8 mouse cellular contexts compared by ENCODE assay signal in the genomic region with DNA sequence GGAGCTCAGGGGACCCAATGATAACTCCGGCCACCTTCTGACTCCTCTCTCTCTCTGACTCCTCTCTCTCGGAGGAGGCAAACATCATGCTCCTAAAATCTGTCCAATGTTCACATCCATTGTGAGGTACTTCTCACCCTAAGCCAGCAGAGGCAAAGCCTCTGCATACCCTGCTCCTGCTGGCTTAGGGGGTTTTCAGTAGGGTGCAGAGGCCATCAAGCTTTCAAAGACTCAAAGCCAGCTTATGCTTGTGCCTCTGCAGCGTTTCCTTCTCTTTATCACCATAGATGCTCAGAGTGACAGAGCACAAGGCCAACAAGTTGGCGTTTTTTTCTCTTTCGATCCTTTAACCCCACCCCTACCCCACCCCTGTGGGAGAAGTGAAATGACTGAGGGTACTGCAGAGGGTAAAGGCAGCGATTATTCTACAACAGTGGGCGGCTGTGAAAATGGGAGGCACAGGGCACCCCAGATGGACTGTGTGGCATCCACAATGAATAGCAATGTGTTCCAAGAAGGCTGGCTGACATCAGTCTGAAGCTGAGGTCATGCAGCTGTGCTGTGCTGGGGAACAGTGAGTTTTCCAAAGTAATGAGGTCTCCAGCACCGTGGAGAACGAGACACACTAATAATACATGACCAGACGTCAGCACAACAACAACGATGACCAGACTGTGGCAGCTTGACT. TPM values are rescaled to one million over a fixed set of nuclear protein-coding genes. Genes with fewer than 3 reads are reported as not detected.
A peak's percentile ranks its signal among the peaks of the same experiment; 100 is the strongest.
DNase-seq lines count a peak whose midpoint lies in the region; ATAC-seq and TF ChIP-seq lines count a peak whose summit lies in the region.

No protein-coding gene starts in this region.

- no peaks in the 10 kb centered on the region for H3K9me3 ChIP-seq in embryonic facial prominence, embryonic 11.5 days (replicated peaks; ENCODE audit: control insufficient read depth, low read length)
- no peaks in the 10 kb centered on the region for H3K9me3 ChIP-seq in embryonic facial prominence, embryonic 10.5 days
- H3K9me3 ChIP-seq in lung, embryonic 14.5 days (ENCODE audit: low read depth, low read length), result no peaks in the 10 kb centered on the region
- H3K9me3 ChIP-seq in hindbrain, postnatal 0 days (ENCODE audit: low read length), result no peaks in the 10 kb centered on the region

- H3K27ac ChIP-seq in embryonic facial prominence, embryonic 11.5 days (replicated peaks; ENCODE audit: low read depth, low read length), result 0 out of 2 replicates have a peak overlapping the region, but pooled peaks have one; percentile 17
- no peak overlapping the region; the same call in 1 of the 2 replicates for H3K27ac ChIP-seq in embryonic facial prominence, embryonic 10.5 days (replicated peaks)
- 0 out of 2 replicates have a peak overlapping the region, but pooled peaks have one; percentile 25 for H3K27ac ChIP-seq in lung, embryonic 14.5 days (ENCODE audit: low read depth)
- no peak overlapping the region for H3K27ac ChIP-seq in hindbrain, postnatal 0 days

- TF ChIP-seq CTCF in lung, embryonic 14.5 days (IDR thresholded peaks at IDR 0.05; ENCODE audit: low read depth), result no peak
- TF ChIP-seq CTCF in hindbrain, postnatal 0 days (IDR thresholded peaks at IDR 0.05; ENCODE audit: low read depth), result no peak

- DNase-seq in embryonic facial prominence, embryonic 11.5 days (ENCODE audit: low spot score), result no peak
- no peak for DNase-seq in embryonic facial prominence, embryonic 10.5 days (ENCODE audit: low spot score)
- peak; percentile 49 for DNase-seq in lung, embryonic 14.5 days
- no peak for DNase-seq in lung, postnatal 14 days
- DNase-seq in hindbrain, postnatal 0 days (ENCODE audit: low spot score), result no peak
- DNase-seq in skeletal muscle tissue, adult 2 months (ENCODE audit: low read depth, low spot score), result peak; percentile 54
- DNase-seq in embryo, embryonic 11 days, result no peak

- WGBS in embryonic facial prominence, embryonic 11.5 days, result 79% methylated on average over 11 of the region's 11 CpGs
- WGBS in embryonic facial prominence, embryonic 10.5 days, result 78% methylated on average over 11 of the region's 11 CpGs
- WGBS in lung, embryonic 14.5 days, result 53% methylated on average over 11 of the region's 11 CpGs
- 43% methylated on average over 11 of the region's 11 CpGs for WGBS in hindbrain, postnatal 0 days

- peaks cover 15% of the 10 kb centered on the region for H3K36me3 ChIP-seq in embryonic facial prominence, embryonic 11.5 days (replicated peaks; ENCODE audit: control insufficient read depth, insufficient read depth, low read depth, low read length)
- peaks cover 87% of the 10 kb centered on the region for H3K36me3 ChIP-seq in embryonic facial prominence, embryonic 10.5 days (replicated peaks)
- peaks cover 81% of the 10 kb centered on the region for H3K36me3 ChIP-seq in lung, embryonic 14.5 days (ENCODE audit: insufficient read depth)
- H3K36me3 ChIP-seq in hindbrain, postnatal 0 days (ENCODE audit: insufficient read depth, low read length), result peaks cover 17% of the 10 kb centered on the region

- no peaks in the 10 kb centered on the region for H3K27me3 ChIP-seq in embryonic facial prominence, embryonic 11.5 days (ENCODE audit: control insufficient read depth, insufficient read depth, low read length)
- no peaks in the 10 kb centered on the region for H3K27me3 ChIP-seq in embryonic facial prominence, embryonic 10.5 days (replicated peaks; ENCODE audit: low read depth, poor library complexity, severe bottlenecking)
- H3K27me3 ChIP-seq in lung, embryonic 14.5 days (ENCODE audit: insufficient read depth, low read length), result no peaks in the 10 kb centered on the region
- H3K27me3 ChIP-seq in hindbrain, postnatal 0 days (ENCODE audit: insufficient read depth, low read length), result no peaks in the 10 kb centered on the region

- H3K4me1 ChIP-seq in embryonic facial prominence, embryonic 11.5 days (ENCODE audit: control insufficient read depth, insufficient read depth, low read length), result no peaks in the 10 kb centered on the region
- H3K4me1 ChIP-seq in embryonic facial prominence, embryonic 10.5 days, result peaks cover 11% of the 10 kb centered on the region
- no peaks in the 10 kb centered on the region for H3K4me1 ChIP-seq in lung, embryonic 14.5 days (ENCODE audit: insufficient read depth)
- no peaks in the 10 kb centered on the region for H3K4me1 ChIP-seq in hindbrain, postnatal 0 days (ENCODE audit: insufficient read depth, low read length)

- ATAC-seq in embryonic facial prominence, embryonic 11.5 days (replicated peaks; ENCODE audit: insufficient number of reproducible peaks, low FRiP score, low TSS enrichment, low read depth), result peak; percentile 21; the same call in 1 of the 2 replicates
- ATAC-seq in lung, embryonic 14.5 days (ENCODE audit: insufficient read depth), result peak; percentile 57
- 0 out of 2 replicates have a peak, but pooled peaks have one; percentile 35 for ATAC-seq in hindbrain, postnatal 0 days
- no peak for ATAC-seq in activated CD4-positive, CD25-positive, alpha-beta regulatory T cell, adult 4 months

- no peak overlapping the region for H3K9ac ChIP-seq in embryonic facial prominence, embryonic 11.5 days (replicated peaks; ENCODE audit: low read length)
- H3K9ac ChIP-seq in lung, embryonic 14.5 days, result no peak overlapping the region
- H3K9ac ChIP-seq in hindbrain, postnatal 0 days (replicated peaks; ENCODE audit: low read length), result no peak overlapping the region

- H3K4me2 ChIP-seq in embryonic facial prominence, embryonic 11.5 days (ENCODE audit: low read depth, low read length), result no peak overlapping the region
- H3K4me2 ChIP-seq in lung, embryonic 14.5 days, result no peak overlapping the region
- H3K4me2 ChIP-seq in hindbrain, postnatal 0 days (ENCODE audit: low read depth, low read length), result no peak overlapping the region

- H3K4me3 ChIP-seq in embryonic facial prominence, embryonic 11.5 days (ENCODE audit: low read depth, low read length), result no peak overlapping the region
- no peak overlapping the region for H3K4me3 ChIP-seq in embryonic facial prominence, embryonic 10.5 days
- H3K4me3 ChIP-seq in lung, embryonic 14.5 days (ENCODE audit: low read depth, low read length), result no peak overlapping the region
- H3K4me3 ChIP-seq in hindbrain, postnatal 0 days (ENCODE audit: low read length), result no peak overlapping the region

RNA-seq across cellular contexts. Expression of a gene that starts 34.3 kb away (rescaled TPM):
- 9.6 and 10.4 TPM in 2 replicates for polyA plus RNA-seq in embryonic facial prominence, embryonic 11.5 days (2014; fragmentation: Nextera tagmentation; extraction: Ambion mirVana)
- polyA plus RNA-seq in embryonic facial prominence, embryonic 10.5 days (2016; fragmentation: Nextera tagmentation; extraction: Ambion mirVana), result 6.9 and 8.8 TPM in 2 replicates
- 13.1 and 13.4 TPM in 2 replicates for polyA plus RNA-seq in lung, embryonic 14.5 days (2014; fragmentation: Nextera tagmentation; extraction: Ambion mirVana)
- 11.4 and 13.7 TPM in 2 replicates for total RNA-seq in hindbrain, postnatal 0 days (2014; rRNA removed)
- polyA plus RNA-seq in hindbrain, postnatal 0 days (2015; fragmentation: Nextera tagmentation; extraction: Ambion mirVana), result 15.4 and 20.5 TPM in 2 replicates
- 1 to 10 TPM; 1.9 to 2.4 TPM for polyA plus RNA-seq in activated CD4-positive, CD25-positive, alpha-beta regulatory T cell, adult 4 months (2017; shearing (Covaris generic))

Comparison
In these comparisons a context has a peak if more than half of its experiments do, and no peak if none do; other contexts are left out.
1. DNase-seq: peak in lung, embryonic 14.5 days (single experiment) and skeletal muscle tissue, adult 2 months (single experiment); none in embryonic facial prominence, embryonic 11.5 days (single experiment), embryonic facial prominence, embryonic 10.5 days (single experiment), lung, postnatal 14 days (single experiment), hindbrain, postnatal 0 days (single experiment) and embryo, embryonic 11 days (single experiment).
2. H3K27ac ChIP-seq: peak in embryonic facial prominence, embryonic 11.5 days (single experiment) and lung, embryonic 14.5 days (single experiment); none in embryonic facial prominence, embryonic 10.5 days (single experiment) and hindbrain, postnatal 0 days (single experiment).